Mouse (Mus musculus) liver, adult 2 months (tissue): ENCODE results near the gene Gtf2h5.

Experiments
- CTCF ChIP-seq: fragments of 200-500 bp; IDR thresholded peaks from 2 replicates; pipeline ENCODE4 v1.5.1; 2011; ENCODE audit warnings: low read depth, low read length, control low read depth
- POLR2A ChIP-seq: fragments of 200-500 bp; IDR thresholded peaks from 2 replicates; pipeline ENCODE4 v1.6.1; 2011; ENCODE audit warnings: low read length, control low read depth; ENCODE audit not compliant: insufficient read depth; ENCODE audit errors: extremely low read depth

DNA sequence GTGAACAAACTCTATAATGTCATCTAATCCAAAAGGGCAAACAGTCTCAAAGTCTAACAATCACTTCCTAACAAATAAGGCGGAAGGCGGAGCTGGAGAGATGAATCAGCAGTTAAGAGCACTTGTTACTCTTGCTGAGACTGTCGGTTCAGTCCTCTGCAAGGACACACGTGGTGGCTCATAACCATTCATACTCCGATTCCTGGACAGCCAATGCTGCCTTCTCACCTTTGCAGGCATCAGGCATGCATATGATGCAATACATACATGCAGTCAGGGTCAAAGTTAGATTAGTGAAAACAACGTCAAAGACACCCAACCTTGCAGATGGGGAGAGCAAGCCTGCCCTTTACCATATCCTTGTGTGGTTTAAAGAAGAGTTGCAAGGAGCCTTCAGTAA, 12.0 kb downstream of the Gtf2h5 start:
- no peak for TF ChIP-seq CTCF
- no peak for TF ChIP-seq POLR2A
